Mouse (Mus musculus) kidney, postnatal 0 days (tissue): ENCODE data around the gene H2al2a. TPM values are rescaled to one million over a fixed set of nuclear protein-coding genes. Genes with fewer than 3 reads are reported as not detected.

ENCODE experiments used
- ATAC-seq: fragments of 200-750 bp; cut with Nextera tagmentation; replicated peaks from 2 replicates; pipeline ENCODE4 v1.8.0; 2017; ENCODE audit warnings: low read depth, moderate number of reproducible peaks, moderate TSS enrichment, moderate library complexity; ENCODE audit not compliant: low FRiP score
- DNase-seq: peaks from one replicate; pipeline ENCODE4 v3.0.0-alpha.2; 2016; ENCODE audit warnings: low spot score
- H3K27ac ChIP-seq: fragments of 300-500 bp; sonication (generic); 2 replicates; pipeline ENCODE4 v1.5.1; 2014; ENCODE audit warnings: mild to moderate bottlenecking
- H3K27me3 ChIP-seq: fragments of 300-500 bp; sonication (generic); 2 replicates; pipeline ENCODE4 v1.6.1; 2014; ENCODE audit warnings: low read length, mixed read lengths; ENCODE audit not compliant: insufficient read depth
- H3K36me3 ChIP-seq: fragments of 300-500 bp; sonication (generic); 2 replicates; pipeline ENCODE4 v1.6.1; 2014; ENCODE audit warnings: low read length, mixed read lengths; ENCODE audit not compliant: insufficient read depth
- H3K4me1 ChIP-seq: fragments of 300-500 bp; sonication (generic); replicated peaks from 2 replicates; pipeline ENCODE4 v1.6.1; 2014; ENCODE audit warnings: antibody characterized with exemption, low read length, mixed read lengths; ENCODE audit not compliant: insufficient read depth
- H3K4me2 ChIP-seq: fragments of 300-500 bp; sonication (generic); 2 replicates; pipeline ENCODE4 v1.6.1; 2014; ENCODE audit warnings: mild to moderate bottlenecking, low read length, moderate library complexity, mixed read lengths
- H3K4me3 ChIP-seq: fragments of 300-500 bp; sonication (generic); replicated peaks from 2 replicates; pipeline ENCODE4 v1.5.1; 2014; ENCODE audit warnings: low read depth, low read length
- H3K9ac ChIP-seq: fragments of 300-500 bp; sonication (generic); 2 replicates; pipeline ENCODE4 v1.6.1; 2014; ENCODE audit warnings: low read depth, low read length
- H3K9me3 ChIP-seq: fragments of 300-500 bp; sonication (generic); replicated peaks from 2 replicates; pipeline ENCODE4 v1.6.1; 2016; ENCODE audit warnings: low read length, inconsistent platforms, mixed read lengths
- CTCF ChIP-seq: IDR thresholded peaks from 2 replicates; pipeline ENCODE4 v1.5.1; 2016; ENCODE audit warnings: antibody characterized with exemption, low read depth, mild to moderate bottlenecking, moderate library complexity
- WGBS: fragments of 180-500 bp; shearing (Covaris S2); extraction: QIAGEN DNeasy Blood & Tissue Kit; methylation state at CpG from one replicate; pipeline ENCODE4 v1.1.7; 2014; 5-methylcytosine and 5-hydroxymethylcytosine counted together
- polyA plus RNA-seq: library from polyadenylated mRNA; unstranded; fragments of >200 nt; fragmentation: Nextera tagmentation; extraction: Ambion mirVana; gene quantifications from 2 replicates; pipeline ENCODE4 v1.2.1, GENCODE M21; 2015

The H2al2a gene
- polyA plus RNA-seq, 1 experiment from 2014 or later, result not detected

GRCm38 (mm10) chr2:18019122-18019521, 22.4 kb upstream of the H2al2a start:
- 77% methylated on average over 1 of the region's 1 CpGs for WGBS
- ATAC-seq, result no peak
- no peak for TF ChIP-seq CTCF

GRCm38 (mm10) chr2:18017321-18017720, 20.6 kb upstream of the H2al2a start:
- no peaks in the 10 kb centered on the region for H3K4me1 ChIP-seq
- no peak overlapping the region for H3K4me3 ChIP-seq
- 96% methylated on average over 6 of the region's 6 CpGs for WGBS
- no peak overlapping the region for H3K9ac ChIP-seq
- no peak overlapping the region for H3K4me2 ChIP-seq
- H3K27ac ChIP-seq, result no peak overlapping the region
- ATAC-seq, result no peak
- TF ChIP-seq CTCF, result no peak
- H3K27me3 ChIP-seq, result no peaks in the 10 kb centered on the region
- no peak for DNase-seq
- no peaks in the 10 kb centered on the region for H3K36me3 ChIP-seq
- no peaks in the 10 kb centered on the region for H3K9me3 ChIP-seq

More at GRCm38 (mm10) chr2:18019122-18019521, 22.4 kb upstream of the H2al2a start:
- H3K9ac ChIP-seq, result no peak overlapping the region
- H3K4me3 ChIP-seq, result no peak overlapping the region
- no peaks in the 10 kb centered on the region for H3K4me1 ChIP-seq
- no peaks in the 10 kb centered on the region for H3K27me3 ChIP-seq
- H3K36me3 ChIP-seq, result no peaks in the 10 kb centered on the region
- no peak overlapping the region for H3K27ac ChIP-seq
- no peak for DNase-seq
- H3K4me2 ChIP-seq, result no peak overlapping the region
- H3K9me3 ChIP-seq, result no peaks in the 10 kb centered on the region

DNA sequence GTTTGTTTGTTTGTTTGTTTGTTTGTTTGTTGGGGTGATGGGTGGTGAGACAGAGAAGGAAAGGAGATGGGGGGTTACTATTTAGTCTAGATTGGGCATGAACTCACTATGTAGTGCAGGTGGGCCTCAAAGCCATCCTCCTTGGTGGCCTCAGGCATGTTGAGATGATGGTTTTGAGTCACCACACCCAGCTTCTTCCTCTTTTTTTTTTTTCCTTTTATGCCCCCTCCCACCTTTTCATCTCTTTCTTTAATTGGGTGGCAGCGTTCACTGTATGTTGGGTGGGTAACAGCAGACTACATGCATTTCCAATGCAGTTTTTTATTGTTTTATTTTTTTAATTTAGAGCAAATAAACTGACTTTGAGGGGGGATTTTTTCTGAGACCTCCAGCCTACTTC, 19.9 kb upstream of the H2al2a start:
- no peaks in the 10 kb centered on the region for H3K36me3 ChIP-seq
- H3K4me3 ChIP-seq, result no peak overlapping the region
- H3K9ac ChIP-seq, result no peak overlapping the region
- ATAC-seq (no peak), DNase-seq (no peak)
- no peak overlapping the region for H3K27ac ChIP-seq
- no peaks in the 10 kb centered on the region for H3K4me1 ChIP-seq
- H3K27me3 ChIP-seq, result no peaks in the 10 kb centered on the region
- 95% methylated on average over 1 of the region's 1 CpGs for whole genome bisulfite sequencing
- no peaks in the 10 kb centered on the region for H3K9me3 ChIP-seq
- TF ChIP-seq CTCF, result no peak
- no peak overlapping the region for H3K4me2 ChIP-seq

GRCm38 (mm10) chr2:18015581-18015980, 18.8 kb upstream of the H2al2a start:
- H3K27ac ChIP-seq, result no peak overlapping the region
- no peak for ATAC-seq
- H3K36me3 ChIP-seq, result no peaks in the 10 kb centered on the region
- no peak for TF ChIP-seq CTCF
- WGBS, result 58% methylated on average over 3 of the region's 3 CpGs
- DNase-seq, result no peak
- no peaks in the 10 kb centered on the region for H3K9me3 ChIP-seq
- no peak overlapping the region for H3K9ac ChIP-seq
- no peaks in the 10 kb centered on the region for H3K27me3 ChIP-seq
- H3K4me2 ChIP-seq, result no peak overlapping the region
- H3K4me3 ChIP-seq, result no peak overlapping the region
- no peaks in the 10 kb centered on the region for H3K4me1 ChIP-seq

- DNase-seq, result no peak
- ATAC-seq, result no peak
- H3K27ac ChIP-seq, result no peak overlapping the region
- no peak overlapping the region for H3K4me3 ChIP-seq
- WGBS, result 96% methylated on average over 3 of the region's 3 CpGs
- H3K9ac ChIP-seq, result no peak overlapping the region
- no peaks in the 10 kb centered on the region for H3K9me3 ChIP-seq
- H3K4me1 ChIP-seq, result no peaks in the 10 kb centered on the region
- H3K27me3 ChIP-seq, result no peaks in the 10 kb centered on the region
- no peak for TF ChIP-seq CTCF
- no peaks in the 10 kb centered on the region for H3K36me3 ChIP-seq
- no peak overlapping the region for H3K4me2 ChIP-seq
Observed at GRCm38 (mm10) chr2:18012866-18013265, 16.1 kb upstream of the H2al2a start.

DNA sequence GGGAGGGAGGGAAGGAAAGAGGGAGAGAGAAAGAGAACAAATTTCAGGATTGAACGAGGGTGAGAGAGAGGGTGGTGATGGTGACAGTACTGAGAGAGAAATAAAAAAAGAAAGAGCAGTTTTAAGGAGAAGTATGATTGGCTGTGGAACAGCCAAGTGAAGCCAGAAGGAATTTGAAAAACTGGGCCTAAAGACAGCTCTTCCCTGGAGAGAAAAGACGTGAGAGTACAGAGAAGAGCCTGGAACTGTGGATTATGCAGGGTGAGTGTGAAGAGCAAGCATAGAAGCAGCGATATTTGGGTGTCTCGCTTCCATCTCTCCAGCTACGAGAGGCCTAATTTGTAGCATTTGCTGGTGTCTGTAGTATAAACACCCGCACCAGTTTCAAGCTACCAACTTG, 14.5 kb upstream of the H2al2a start:
- Histone ChIP-seq H3K9me3 (no peaks in the 10 kb centered on the region), H3K4me2 (no peak overlapping the region), H3K9ac (no peak overlapping the region), H3K4me1 (no peaks in the 10 kb centered on the region), H3K4me3 (no peak overlapping the region), H3K27ac (no peak overlapping the region), H3K36me3 (no peaks in the 10 kb centered on the region), H3K27me3 (no peaks in the 10 kb centered on the region)
- TF ChIP-seq CTCF, result no peak
- ATAC-seq (no peak), DNase-seq (no peak)
- WGBS, result 83% methylated on average over 6 of the region's 6 CpGs

DNA sequence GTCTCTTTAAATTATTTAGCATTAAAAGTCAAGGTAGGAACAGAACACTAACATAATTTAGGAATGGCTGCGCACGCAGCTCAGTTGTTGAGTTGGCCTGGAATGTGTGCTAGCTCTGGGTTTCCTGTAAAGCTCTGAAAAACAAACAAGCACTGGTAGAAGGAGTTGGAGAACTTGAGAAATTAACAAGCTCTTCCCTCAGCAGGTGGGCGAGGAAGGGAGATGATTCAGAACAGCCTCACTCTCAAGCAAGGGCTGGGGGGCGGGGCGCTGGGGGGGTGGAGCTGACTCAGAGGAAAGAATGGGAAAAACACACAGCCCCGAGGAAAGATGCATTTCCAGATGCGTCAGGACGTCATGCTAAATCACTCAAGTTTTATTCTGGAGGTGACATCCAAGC, 8.4 kb upstream of the H2al2a start:
- Histone ChIP-seq H3K4me3 (no peak overlapping the region), H3K36me3 (no peaks in the 10 kb centered on the region), H3K9ac (no peak overlapping the region), H3K4me2 (peak overlapping the region; percentile 27; the same call in 1 of the 2 replicates), H3K4me1 (no peaks in the 10 kb centered on the region), H3K9me3 (no peaks in the 10 kb centered on the region), H3K27me3 (no peaks in the 10 kb centered on the region), H3K27ac (peak overlapping the region; percentile 4; the same call in 1 of the 2 replicates)
- TF ChIP-seq CTCF, result no peak
- no peak for ATAC-seq
- DNase-seq, result peak; percentile 62
- 18% methylated on average over 8 of the region's 8 CpGs for WGBS
